Mouse (Mus musculus) MEL (cell line): ENCODE measurements at regions not wholly inside any gene's neighbourhood (a gene's known extent, or its start where the extent isn't known, plus 50 kb on each side); places are given as distances from the start of the nearest gene placed in this dataset.

Source experiments
- DNase-seq: peaks from one replicate; pipeline ENCODE4 v3.0.0; 2011; ENCODE audit warnings: low read depth, low spot score
- H3K27ac ChIP-seq: 2 replicates; pipeline ENCODE4 v1.5.1; 2012; ENCODE audit warnings: low read depth, mild to moderate bottlenecking, control low read depth, low read length, moderate library complexity; ENCODE audit not compliant: control insufficient read depth
- H3K27me3 ChIP-seq, 2 experiments: fragments of 150-350 bp in 1 of 2; sonication (generic) in 1 of 2; 2 replicates each; pipeline ENCODE4 v1.6.1; 2012; ENCODE audit warnings: low read length in 2 of 2, mild to moderate bottlenecking in 2 of 2, improper control_type of control experiment in 1 of 2, moderate library complexity in 1 of 2; ENCODE audit not compliant: insufficient read depth in 2 of 2, control insufficient read depth in 1 of 2
- H3K36me3 ChIP-seq, 2 experiments: 2 replicates each; pipeline ENCODE4 v1.6.1; 2012 to 2014; ENCODE audit warnings: low read length in 2 of 2, improper control_type of control experiment in 1 of 2, inconsistent platforms in 1 of 2, mild to moderate bottlenecking in 1 of 2; ENCODE audit not compliant: insufficient read depth in 2 of 2, control insufficient read depth in 1 of 2
- H3K4me1 ChIP-seq, 2 experiments: fragments of 150-350 bp in 1 of 2; sonication (generic) in 1 of 2; 2 replicates each; pipeline ENCODE4 v1.6.1; 2012; ENCODE audit warnings: low read length in 2 of 2, improper control_type of control experiment in 1 of 2, mild to moderate bottlenecking in 1 of 2; ENCODE audit not compliant: insufficient read depth in 2 of 2, control insufficient read depth in 1 of 2
- H3K4me3 ChIP-seq, 2 experiments: fragments of 150-350 bp in 1 of 2; sonication (generic) in 1 of 2; 2 replicates each; pipeline ENCODE4 v1.5.1; 2012; ENCODE audit warnings: low read depth in 2 of 2, low read length in 2 of 2, mild to moderate bottlenecking in 2 of 2, moderate library complexity in 2 of 2, control low read depth in 1 of 2, improper control_type of control experiment in 1 of 2; ENCODE audit not compliant: control insufficient read depth in 1 of 2, insufficient read depth in 1 of 2
- H3K79me2 ChIP-seq: 2 replicates; pipeline ENCODE4 v1.6.1; 2012; ENCODE audit warnings: mild to moderate bottlenecking, low read length, moderate library complexity; ENCODE audit not compliant: control insufficient read depth, poor library complexity, insufficient read depth
- H3K9ac ChIP-seq: 2 replicates; pipeline ENCODE4 v1.6.1; 2012; ENCODE audit warnings: low read depth, mild to moderate bottlenecking, control low read depth, low read length, moderate library complexity; ENCODE audit not compliant: control insufficient read depth, poor library complexity, severe bottlenecking
- H3K9me3 ChIP-seq: fragments of 150-350 bp; sonication (generic); replicated peaks from 2 replicates; pipeline ENCODE4 v1.6.1; 2012; ENCODE audit warnings: mild to moderate bottlenecking, low read length, improper control_type of control experiment, moderate library complexity; ENCODE audit not compliant: insufficient read depth
- CTCF ChIP-seq, 3 experiments: IDR thresholded peaks in 2 of 3; conservative IDR thresholded peaks in 1 of 3; 2 replicates each; pipeline ENCODE4 v1.5.1; 2011 to 2012; ENCODE audit warnings: low read length in 3 of 3, low read depth in 2 of 3, mild to moderate bottlenecking in 2 of 3, improper control_type of control experiment in 1 of 3, inconsistent platforms in 1 of 3, mixed read lengths in 1 of 3, moderate library complexity in 1 of 3; ENCODE audit not compliant: control insufficient read depth in 1 of 3, insufficient read depth in 1 of 3, poor library complexity in 1 of 3, severe bottlenecking in 1 of 3
- JUND ChIP-seq: IDR thresholded peaks from 2 replicates; pipeline ENCODE4 v1.6.1; 2011; ENCODE audit warnings: low read depth, mild to moderate bottlenecking, improper control_type of control experiment, low read length
- MAZ ChIP-seq: IDR thresholded peaks from 2 replicates; pipeline ENCODE4 v1.6.1; 2012; ENCODE audit warnings: low read depth, mild to moderate bottlenecking, inconsistent platforms, low read length, improper control_type of control experiment
- NELFE ChIP-seq: IDR thresholded peaks from 2 replicates; pipeline ENCODE4 v1.6.1; 2011; ENCODE audit warnings: low read depth, low read length, improper control_type of control experiment
- RAD21 ChIP-seq: IDR thresholded peaks from 2 replicates; pipeline ENCODE4 v1.6.1; 2011; ENCODE audit warnings: mild to moderate bottlenecking, low read depth, low read length, improper control_type of control experiment
- USF1 ChIP-seq: IDR thresholded peaks from 2 replicates; pipeline ENCODE4 v1.6.1; 2014; ENCODE audit warnings: low read depth, mild to moderate bottlenecking, inconsistent platforms, low read length, improper control_type of control experiment, moderate library complexity
- ZC3H11A ChIP-seq: IDR thresholded peaks from 2 replicates; pipeline ENCODE4 v1.6.1; 2012; ENCODE audit warnings: low read depth, mild to moderate bottlenecking, inconsistent platforms, low read length, improper control_type of control experiment

GRCm38 (mm10) chr12:64640864-64641416 is 166.4 kb upstream of the Fscb start:
- Histone ChIP-seq H3K27ac (no peak overlapping the region), H3K79me2 (no peaks in the 10 kb centered on the region), H3K36me3 (no peaks in the 10 kb centered on the region), H3K9me3 (no peaks in the 10 kb centered on the region), H3K9ac (no peak overlapping the region), H3K4me3 (no peak overlapping the region), H3K27me3 (no peaks in the 10 kb centered on the region), H3K4me1 (no peaks in the 10 kb centered on the region)
- peak in 1 of 3 experiments; percentile 11; a peak in 1 of 6 replicates for TF ChIP-seq CTCF (IDR thresholded peaks at IDR 0.05 in 2 of 3, conservative IDR thresholded peaks at IDR 0.05 in 1 of 3; ENCODE audit: control insufficient read depth in 1 of 3, insufficient read depth in 1 of 3, low read depth in 2 of 3, low read length in 3 of 3, poor library complexity in 1 of 3, severe bottlenecking in 1 of 3)
- TF ChIP-seq ZC3H11A: 0 out of 2 replicates have a peak, but pooled peaks have one; percentile 6
- no peak for TF ChIP-seq USF1
- TF ChIP-seq RAD21: peak; percentile 28
- no peak for TF ChIP-seq MAZ
- DNase-seq: no peak

- no peak overlapping the region for H3K27ac ChIP-seq
- H3K4me1 ChIP-seq: no peaks in the 10 kb centered on the region
- H3K27me3 ChIP-seq: no peaks in the 10 kb centered on the region
- TF ChIP-seq NELFE (no peak), JUND (peak; percentile 78)
- TF ChIP-seq, all 39 proteins: peak for 1
- DNase-seq: peak; percentile 5
- H3K79me2 ChIP-seq: no peaks in the 10 kb centered on the region
- no peaks in the 10 kb centered on the region for H3K36me3 ChIP-seq
- no peaks in the 10 kb centered on the region for H3K9me3 ChIP-seq
- no peak overlapping the region for H3K9ac ChIP-seq
- H3K4me3 ChIP-seq: no peak overlapping the region
These were observed 140.4 kb upstream of the Fscb start for GRCm38 (mm10) chr12:64614877-64615276.
